Mouse (Mus musculus) MEL (cell line): Measurements from ENCODE around the gene Dnajc30.

ENCODE experiments used
- CHD2 ChIP-seq: IDR thresholded peaks from 2 replicates; pipeline ENCODE4 v1.6.1; 2011; ENCODE audit warnings: low read length, improper control_type of control experiment
- CTCF ChIP-seq, 3 experiments: IDR thresholded peaks in 2 of 3; conservative IDR thresholded peaks in 1 of 3; 2 replicates each; pipeline ENCODE4 v1.5.1; 2011 to 2012; ENCODE audit warnings: low read length in 3 of 3, low read depth in 2 of 3, mild to moderate bottlenecking in 2 of 3, improper control_type of control experiment in 1 of 3, inconsistent platforms in 1 of 3, mixed read lengths in 1 of 3, moderate library complexity in 1 of 3; ENCODE audit not compliant: control insufficient read depth in 1 of 3, insufficient read depth in 1 of 3, poor library complexity in 1 of 3, severe bottlenecking in 1 of 3
- E2F4 ChIP-seq: IDR thresholded peaks from 2 replicates; pipeline ENCODE4 v1.6.1; 2011; ENCODE audit warnings: low read depth, low read length, improper control_type of control experiment, borderline replicate concordance
- ELF1 ChIP-seq: IDR thresholded peaks from 2 replicates; pipeline ENCODE4 v1.6.1; 2014; ENCODE audit warnings: low read depth, mild to moderate bottlenecking, inconsistent platforms, low read length, improper control_type of control experiment, moderate library complexity
- GATA1 ChIP-seq: IDR thresholded peaks from 2 replicates; pipeline ENCODE4 v1.6.1; 2011; ENCODE audit warnings: low read depth, low read length, improper control_type of control experiment
- MAFK ChIP-seq: IDR thresholded peaks from 2 replicates; pipeline ENCODE4 v1.6.1; 2011; ENCODE audit warnings: low read depth, mild to moderate bottlenecking, low read length, improper control_type of control experiment, borderline replicate concordance
- POLR2A ChIP-seq, 2 experiments: IDR thresholded peaks; 2 replicates each; pipeline ENCODE4 v1.6.1; 2011 to 2012; ENCODE audit warnings: low read length in 2 of 2, mild to moderate bottlenecking in 2 of 2, control low read depth in 1 of 2, improper control_type of control experiment in 1 of 2, low read depth in 1 of 2, moderate library complexity in 1 of 2; ENCODE audit not compliant: control insufficient read depth in 1 of 2, insufficient read depth in 1 of 2, poor library complexity in 1 of 2
- ZMIZ1 ChIP-seq: IDR thresholded peaks from 2 replicates; pipeline ENCODE4 v1.6.1; 2012; ENCODE audit warnings: low read depth, mild to moderate bottlenecking, inconsistent platforms, low read length, improper control_type of control experiment, moderate library complexity
- ZNF384 ChIP-seq: IDR thresholded peaks from 2 replicates; pipeline ENCODE4 v1.6.1; 2012; ENCODE audit warnings: low read depth, mild to moderate bottlenecking, inconsistent platforms, low read length, improper control_type of control experiment

DNA sequence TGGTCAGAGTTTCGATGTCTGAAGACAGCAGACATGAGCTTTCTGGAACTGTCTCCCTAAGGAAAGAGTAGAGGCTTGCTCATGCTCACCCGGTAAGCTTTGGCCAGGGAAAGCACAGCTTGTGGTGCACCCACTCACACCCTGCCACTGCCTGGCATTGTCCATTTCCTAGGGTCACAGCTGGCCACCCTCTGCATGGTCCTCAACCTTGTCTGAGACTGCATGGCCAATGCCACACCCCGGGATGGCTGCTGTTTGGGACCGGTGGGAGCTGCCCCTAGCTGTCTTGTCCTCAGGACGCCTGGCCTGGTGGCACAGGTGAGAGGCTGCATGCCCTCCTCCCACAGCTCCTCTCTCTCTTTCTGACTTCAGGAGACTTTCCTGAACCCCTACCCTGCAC is 15.5 kb upstream of the Dnajc30 start:
- TF ChIP-seq CTCF (IDR thresholded peaks at IDR 0.05 in 2 of 3, conservative IDR thresholded peaks at IDR 0.05 in 1 of 3; ENCODE audit: control insufficient read depth in 1 of 3, insufficient read depth in 1 of 3, low read depth in 2 of 3, low read length in 3 of 3, poor library complexity in 1 of 3, severe bottlenecking in 1 of 3) (no peak), POLR2A (IDR thresholded peaks at IDR 0.05; ENCODE audit: control insufficient read depth in 1 of 2, insufficient read depth in 1 of 2, low read depth in 1 of 2, low read length in 2 of 2, poor library complexity in 1 of 2) (no peak), MAFK (no peak), E2F4 (no peak), ELF1 (no peak), ZMIZ1 (no peak), GATA1 (no peak), ZNF384 (no peak), CHD2 (no peak)
